Mouse (Mus musculus): ENCODE measurements around the gene Asprv1.

DNA sequence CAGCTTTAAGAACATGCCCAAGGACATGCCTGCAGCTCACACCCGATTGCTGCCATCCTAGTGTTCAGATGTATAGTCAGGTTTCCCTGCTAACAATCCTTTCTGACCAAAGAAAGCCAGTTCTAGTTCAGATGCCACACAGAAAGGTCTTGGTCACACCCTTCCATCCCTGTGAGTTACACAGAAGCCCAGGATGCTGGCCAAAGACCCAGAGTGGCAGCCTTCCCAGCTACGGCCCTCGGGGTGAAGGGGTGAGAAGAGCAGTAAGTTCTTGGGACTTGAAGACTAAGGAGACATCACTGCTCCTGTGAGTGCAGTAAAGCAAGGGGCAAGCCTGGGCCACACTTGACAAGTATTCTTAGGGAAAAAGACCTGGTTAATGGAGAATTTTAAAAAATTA lies 44.8 kb upstream of the Asprv1 start:
- no peak for TF ChIP-seq CTCF (IDR thresholded peaks at IDR 0.05; ENCODE audit: low read depth)
- TF ChIP-seq EP300 (IDR thresholded peaks at IDR 0.05; ENCODE audit: low read depth) = no peak
